Mouse (Mus musculus): Measurements from ENCODE around the gene Cops6. TPM values are rescaled to one million over a fixed set of nuclear protein-coding genes. Genes with fewer than 3 reads are reported as not detected.

Cops6 gene
- total RNA-seq, 2 experiments from 2014 or later: 34.7 to 124 TPM

- ATAC-seq (ENCODE audit: poor library complexity, severe bottlenecking): peak; percentile 85
Observed at GRCm38 (mm10) chr5:138186950-138187638, 26.2 kb downstream of the Cops6 start, which contains the start of the genes Taf6 and Cnpy4. Gene Taf6 (minus strand): TSS chr5:138187451. Gene Cnpy4 (plus strand): TSS chr5:138187485.

- peak; percentile 86 for ATAC-seq (ENCODE audit: poor library complexity, severe bottlenecking)
Observed at GRCm38 (mm10) chr5:138187661-138188306, 26.9 kb downstream of the Cops6 start.

DNA sequence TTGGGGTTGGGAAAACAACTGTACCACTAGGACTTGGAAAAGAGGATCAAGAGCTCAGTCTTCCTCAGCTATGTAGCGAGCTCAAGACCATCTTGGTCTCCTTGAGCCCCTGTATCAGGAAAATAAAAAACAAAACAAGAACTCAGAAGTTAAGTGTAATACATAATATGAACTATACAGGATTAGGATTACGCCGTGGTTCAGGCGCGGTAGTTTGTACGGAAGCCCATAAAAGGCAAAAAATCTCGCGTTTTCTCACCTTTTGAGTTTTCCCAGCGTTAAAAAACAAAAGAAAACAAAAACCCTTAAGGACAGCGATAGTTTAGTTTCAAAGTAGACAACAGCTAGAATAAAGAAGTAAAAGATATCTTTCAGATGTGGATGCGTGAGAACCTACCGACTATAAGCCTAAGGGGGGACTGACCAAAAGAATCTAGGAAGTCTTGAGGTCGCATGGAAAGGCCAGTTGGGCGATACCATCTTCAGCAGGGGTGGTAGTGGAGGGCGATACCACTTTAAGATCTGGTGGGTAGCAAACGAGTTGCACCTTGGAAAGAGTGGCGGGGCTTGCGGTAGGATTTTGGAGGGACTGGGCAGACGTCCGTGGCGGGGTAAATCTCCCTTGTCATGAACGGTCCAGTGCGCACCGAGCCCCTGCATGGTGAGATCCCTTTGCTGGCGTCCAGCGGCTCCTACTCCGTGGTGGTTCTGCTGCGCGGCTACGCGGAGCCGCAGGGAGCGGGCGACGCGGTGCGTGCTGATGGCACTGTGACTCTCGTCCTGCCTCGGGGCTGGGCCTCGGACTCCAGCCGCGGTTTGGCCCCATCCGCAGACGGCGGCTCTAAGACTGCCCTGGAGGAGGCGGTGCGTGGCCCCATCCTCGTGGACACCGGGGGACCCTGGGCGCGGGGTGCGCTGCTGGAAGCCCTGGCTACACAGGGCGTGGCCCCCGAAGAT lies 33.2 kb downstream of the Cops6 start, which contains the start of gene Mblac1:
Gene Mblac1, plus strand, starts transcription at position 544 of the 957 bp plus-strand sequence.
- ATAC-seq (ENCODE audit: poor library complexity, severe bottlenecking): peak; percentile 80

- ATAC-seq (ENCODE audit: poor library complexity, severe bottlenecking): peak; percentile 43
Observed at GRCm38 (mm10) chr5:138194755-138195345, 34.0 kb downstream of the Cops6 start.

- ATAC-seq (ENCODE audit: poor library complexity, severe bottlenecking): peak; percentile 54
Observed at GRCm38 (mm10) chr5:138195463-138195862, 34.6 kb downstream of the Cops6 start.

DNA sequence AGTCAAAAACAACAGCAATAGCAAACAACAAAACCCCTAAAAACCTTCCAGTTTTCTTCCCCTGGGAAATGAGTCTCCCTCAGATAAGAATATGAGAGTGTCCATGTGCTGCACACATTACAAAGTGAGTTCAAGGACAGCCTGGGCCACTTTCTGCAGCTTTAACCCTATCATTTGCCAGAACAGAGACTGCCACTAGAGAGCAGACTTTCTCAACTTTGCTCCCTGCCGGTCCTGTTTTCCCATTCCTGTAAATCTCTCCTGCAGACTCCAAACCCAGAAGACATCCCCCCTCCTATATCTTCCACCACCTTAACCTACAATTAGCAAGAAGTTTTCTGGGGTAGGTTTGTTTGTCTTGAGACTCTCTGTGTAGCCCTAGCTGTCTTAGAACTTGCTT lies 38.7 kb downstream of the Cops6 start:
- ATAC-seq (ENCODE audit: poor library complexity, severe bottlenecking): no peak

GRCm38 (mm10) chr5:138202086-138202485 lies 41.2 kb downstream of the Cops6 start:
- no peak for ATAC-seq (ENCODE audit: poor library complexity, severe bottlenecking)

- peak; percentile 80 for ATAC-seq (ENCODE audit: poor library complexity, severe bottlenecking)
Observed at GRCm38 (mm10) chr5:138207253-138207652, 46.4 kb downstream of the Cops6 start.

DNA sequence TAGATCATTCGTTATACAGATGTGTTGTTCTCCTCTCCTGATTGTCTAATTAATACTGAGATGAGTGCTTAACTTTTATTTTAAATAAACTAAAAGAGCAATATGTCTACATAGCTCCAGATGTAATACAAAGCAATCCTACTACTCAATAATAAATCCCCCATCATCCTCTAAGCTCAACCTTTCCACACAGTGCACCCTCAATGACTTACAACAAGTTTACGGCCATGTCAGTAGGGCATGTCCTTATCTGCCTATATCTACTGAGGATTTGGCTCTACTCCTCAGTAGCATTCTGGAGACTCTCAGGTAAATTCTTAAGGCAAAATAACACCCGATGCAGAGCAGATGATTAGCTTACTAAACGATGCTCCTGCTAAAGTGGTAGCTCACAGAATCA lies 47.0 kb downstream of the Cops6 start:
- ATAC-seq (ENCODE audit: poor library complexity, severe bottlenecking): no peak

Other genes with a start within 250 kb of the Cops6 start
- gene Cyp3a13, start 239.5 kb upstream of the Cops6 start, total RNA-seq (2015): not detected in 2 replicates
- not detected in 2 replicates for gene Cyp3a13, start 239.5 kb upstream of the Cops6 start, total RNA-seq (2017)
- gene Gjc3, start 198.0 kb upstream of the Cops6 start, total RNA-seq (2015): not detected in 2 replicates
- gene Gjc3, start 198.0 kb upstream of the Cops6 start, total RNA-seq (2017): not detected in 2 replicates
- not detected in 2 replicates for gene Azgp1, start 179.6 kb upstream of the Cops6 start, total RNA-seq (2015)
- not detected in 2 replicates for gene Azgp1, start 179.6 kb upstream of the Cops6 start, total RNA-seq (2017)
- gene Smok3a, start 139.8 kb upstream of the Cops6 start, total RNA-seq (2015): not detected in 2 replicates
- gene Smok3a, start 139.8 kb upstream of the Cops6 start, total RNA-seq (2017): not detected in 2 replicates
- gene Smok3b, start 139.6 kb upstream of the Cops6 start, total RNA-seq (2015): not detected in 2 replicates
- not detected in 2 replicates for gene Smok3b, start 139.6 kb upstream of the Cops6 start, total RNA-seq (2017)
- not detected in 2 replicates for gene Smok3c, start 107.9 kb upstream of the Cops6 start, total RNA-seq (2015)
- not detected in 2 replicates for gene Smok3c, start 107.9 kb upstream of the Cops6 start, total RNA-seq (2017)
- 16.1 TPM in 2 replicates for gene Zkscan1, start 76.0 kb upstream of the Cops6 start, total RNA-seq (2015)
- 13.1 and 14.2 TPM in 2 replicates for gene Zkscan1, start 76.0 kb upstream of the Cops6 start, total RNA-seq (2017)
- gene Zscan21, start 44.2 kb upstream of the Cops6 start, total RNA-seq (2015): 10.3 and 12.2 TPM in 2 replicates
- 7.2 and 7.7 TPM in 2 replicates for gene Zscan21, start 44.2 kb upstream of the Cops6 start, total RNA-seq (2017)
- 1.4 and 5.4 TPM in 2 replicates for gene Zfp113, start 5.3 kb upstream of the Cops6 start, total RNA-seq (2015)
- gene Zfp113, start 5.3 kb upstream of the Cops6 start, total RNA-seq (2017): 2.0 and 3.5 TPM in 2 replicates
- gene Ap4m1, start 10.9 kb downstream of the Cops6 start, total RNA-seq (2015): 11.3 and 11.7 TPM in 2 replicates
- 23.5 and 28.5 TPM in 2 replicates for gene Ap4m1, start 10.9 kb downstream of the Cops6 start, total RNA-seq (2017)
- gene Mcm7, start 11.4 kb downstream of the Cops6 start, total RNA-seq (2015): 114 and 128 TPM in 2 replicates
- 184 and 191 TPM in 2 replicates for gene Mcm7, start 11.4 kb downstream of the Cops6 start, total RNA-seq (2017)
- gene Taf6, start 26.4 kb downstream of the Cops6 start, total RNA-seq (2015): 23.4 and 25.6 TPM in 2 replicates
- 28.5 and 41.1 TPM in 2 replicates for gene Taf6, start 26.4 kb downstream of the Cops6 start, total RNA-seq (2017)
- gene Cnpy4, start 26.4 kb downstream of the Cops6 start, total RNA-seq (2015): 24.0 and 25.5 TPM in 2 replicates
- 41.7 and 48.3 TPM in 2 replicates for gene Cnpy4, start 26.4 kb downstream of the Cops6 start, total RNA-seq (2017)
- gene Mblac1, start 33.2 kb downstream of the Cops6 start, total RNA-seq (2015): 5.3 and 6.5 TPM in 2 replicates
- gene Mblac1, start 33.2 kb downstream of the Cops6 start, total RNA-seq (2017): 4.6 and 5.8 TPM in 2 replicates
- gene Nxpe5, start 64.8 kb downstream of the Cops6 start, total RNA-seq (2015): 0.87 and 1.2 TPM in 2 replicates
- 1.4 and 2.0 TPM in 2 replicates for gene Nxpe5, start 64.8 kb downstream of the Cops6 start, total RNA-seq (2017)
- 187 and 189 TPM in 2 replicates for gene Lamtor4, start 94.4 kb downstream of the Cops6 start, total RNA-seq (2015)
- gene Lamtor4, start 94.4 kb downstream of the Cops6 start, total RNA-seq (2017): 97.6 and 122 TPM in 2 replicates
- 51.5 and 53.9 TPM in 2 replicates for gene BC037034, start 103.0 kb downstream of the Cops6 start, total RNA-seq (2015)
- 49.2 and 54.9 TPM in 2 replicates for gene BC037034, start 103.0 kb downstream of the Cops6 start, total RNA-seq (2017)
- not detected in 2 replicates for gene Gal3st4, start 111.8 kb downstream of the Cops6 start, total RNA-seq (2015)
- gene Gal3st4, start 111.8 kb downstream of the Cops6 start, total RNA-seq (2017): not detected in 2 replicates
- gene Gm43720, start 118.9 kb downstream of the Cops6 start, total RNA-seq (2015): not detected in 2 replicates
- gene Gm43720, start 118.9 kb downstream of the Cops6 start, total RNA-seq (2017): not detected in 2 replicates
- gene Gpc2, start 118.9 kb downstream of the Cops6 start, total RNA-seq (2015): 0.25 and 1.3 TPM in 2 replicates
- gene Gpc2, start 118.9 kb downstream of the Cops6 start, total RNA-seq (2017): 3.1 and 3.6 TPM in 2 replicates
- 11.6 and 14.8 TPM in 2 replicates for gene Stag3, start 119.2 kb downstream of the Cops6 start, total RNA-seq (2015)
- gene Stag3, start 119.2 kb downstream of the Cops6 start, total RNA-seq (2017): 12.5 and 26.0 TPM in 2 replicates
- 0.50 TPM in 1 of 2 replicates, not detected in the other for gene Pvrig, start 180.9 kb downstream of the Cops6 start, total RNA-seq (2015)
- 0.11 TPM in 1 of 2 replicates, not detected in the other for gene Pvrig, start 180.9 kb downstream of the Cops6 start, total RNA-seq (2017)